Mouse (Mus musculus): ENCODE results near the gene Abca13. TPM values are rescaled to one million over a fixed set of nuclear protein-coding genes. Genes with fewer than 3 reads are reported as not detected.

Gene Abca13
- total RNA-seq, 4 experiments from 2014 or later, result 0.03 TPM; not detected in 3

DNA sequence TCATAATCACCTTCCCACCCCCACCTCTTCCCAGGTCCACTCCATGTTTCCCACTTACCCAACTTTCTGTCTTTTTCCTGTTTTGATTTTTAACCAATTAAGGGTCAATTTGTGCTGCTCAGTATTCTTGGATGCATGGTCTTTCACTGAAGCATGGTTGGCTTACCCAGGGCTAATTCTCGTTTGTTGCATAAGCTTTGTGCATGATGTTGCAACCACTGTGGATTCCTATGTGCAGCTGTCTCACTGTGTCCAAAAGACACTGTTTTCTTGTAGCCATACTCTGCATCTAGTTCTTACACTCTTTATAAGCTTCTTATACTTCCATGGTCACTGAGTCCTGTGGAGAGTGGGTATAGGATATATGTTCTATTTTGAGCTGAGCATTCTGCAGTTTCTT is 477.7 kb downstream of the Abca13 start:
- no peak for DNase-seq (ENCODE audit: low spot score)

DNA sequence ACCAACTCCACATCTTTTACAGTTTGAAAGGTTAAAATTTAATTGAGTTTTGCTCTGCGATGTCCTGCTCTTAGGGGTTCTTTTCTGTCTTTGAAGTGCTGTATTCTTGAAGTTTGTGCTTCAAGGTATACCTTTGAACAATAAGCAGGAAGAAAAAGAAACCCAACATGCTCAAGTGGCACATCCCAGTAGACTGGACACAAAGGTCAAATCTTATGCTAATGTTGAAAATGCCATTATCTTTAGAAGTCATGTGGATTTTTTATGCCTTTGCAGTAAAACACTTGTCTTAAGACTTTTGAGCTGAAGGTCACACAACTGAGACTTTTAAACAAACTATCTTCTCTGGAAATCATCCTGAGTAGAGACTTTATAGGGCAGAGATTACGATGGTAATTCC is 493.2 kb downstream of the Abca13 start:
- DNase-seq (ENCODE audit: low spot score), result no peak

DNA sequence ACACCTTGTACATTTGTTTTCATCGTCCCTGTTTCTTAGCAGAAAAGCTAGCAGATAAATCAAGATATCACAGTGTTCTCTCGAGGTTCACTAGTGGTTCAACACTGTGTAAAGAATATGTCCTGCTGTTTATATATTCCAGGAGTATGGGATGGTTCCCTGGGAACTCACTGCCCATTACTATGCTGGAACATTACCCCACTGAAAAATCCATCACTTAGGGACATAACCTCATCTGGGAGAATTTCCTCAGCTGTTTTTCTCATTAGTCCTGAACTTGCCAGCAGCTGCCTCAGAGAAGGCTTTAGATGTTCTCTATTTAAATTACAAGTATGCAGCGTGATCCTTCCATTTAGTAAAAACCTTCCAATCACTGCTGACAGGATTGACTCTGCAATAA is 513.4 kb downstream of the Abca13 start:
- DNase-seq (ENCODE audit: low spot score), result no peak

DNA sequence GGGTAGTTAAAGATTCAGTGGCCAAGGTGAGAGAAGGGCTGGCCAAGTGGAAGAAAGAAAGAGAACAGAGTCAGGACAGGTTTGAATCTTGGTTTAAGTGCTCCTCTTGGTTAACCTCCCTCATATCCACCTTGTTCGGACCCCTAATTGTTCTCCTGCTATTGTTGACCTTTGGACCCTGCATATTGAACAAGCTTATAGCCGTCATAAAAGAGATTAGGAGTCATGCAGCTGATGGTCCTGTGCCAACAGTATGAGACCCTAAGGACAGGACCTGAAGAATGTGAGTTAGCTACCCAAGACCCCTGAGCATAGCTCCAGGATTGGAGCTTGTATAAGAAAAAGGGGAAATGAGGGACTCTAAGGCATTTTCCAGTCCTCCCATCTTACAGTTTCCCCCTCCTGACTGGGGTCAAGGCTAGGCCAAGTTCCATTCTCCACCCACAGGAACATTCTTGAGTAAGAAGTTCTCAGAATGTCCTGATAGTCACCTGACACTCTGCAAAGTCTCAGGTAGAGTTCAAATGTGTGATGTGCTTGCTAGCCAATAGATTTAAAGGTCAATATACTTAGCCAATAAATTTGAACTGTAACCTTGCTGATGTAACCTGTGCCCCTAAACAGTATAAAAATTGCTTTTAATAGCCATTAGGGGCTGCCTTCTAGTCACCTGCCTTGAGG is 536.2 kb downstream of the Abca13 start:
- no peak for DNase-seq (ENCODE audit: low spot score)

DNA sequence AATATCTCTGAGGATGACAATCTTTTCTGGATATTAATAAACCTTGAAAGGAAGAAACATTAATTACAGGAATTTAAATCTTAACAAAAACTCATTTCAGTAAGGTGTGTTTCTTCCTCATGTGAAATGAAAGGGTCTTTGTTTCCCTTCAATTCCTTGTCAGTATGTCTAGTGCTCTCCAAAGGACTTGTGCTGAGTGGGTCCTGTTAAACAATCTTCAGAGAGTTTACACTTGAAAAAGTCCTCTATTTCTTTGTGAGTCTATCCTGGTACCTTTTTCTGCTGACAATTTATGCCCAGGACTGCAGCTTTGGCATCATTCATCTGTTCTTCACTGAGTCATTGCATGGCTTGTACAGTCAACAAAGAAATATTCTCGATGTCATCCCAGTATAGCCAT is 539.6 kb downstream of the Abca13 start:
- no peak for DNase-seq (ENCODE audit: low spot score)

Other genes starting within 250 kb of the Abca13 start
- gene Pkd1l1, start 218.7 kb upstream of the Abca13 start, total RNA-seq (2022), result not detected
- gene Hus1, start 180.8 kb upstream of the Abca13 start, total RNA-seq (2022), result 10 to 100 TPM in 3 of 4 experiments, 1 to 10 TPM in 1; 9.7 to 11.0 (median 10.6) TPM
- gene Gm11992, start 143.3 kb upstream of the Abca13 start, total RNA-seq (2022), result 1 to 10 TPM in 1 of 4 experiments, under 1 TPM in 3; 0.34 to 2.0 (median 0.82) TPM
- 1 to 10 TPM; 1.1 to 2.4 (median 1.9) TPM for gene Sun3, start 143.0 kb upstream of the Abca13 start, total RNA-seq (2022)
- gene Upp1, start 73.8 kb upstream of the Abca13 start, total RNA-seq (2022), result 1 to 10 TPM; 2.5 to 9.8 (median 3.0) TPM

Measured in heart, adult 8-10 months (tissue).